Mouse (Mus musculus): ENCODE results near the gene Fam3b.

DNA sequence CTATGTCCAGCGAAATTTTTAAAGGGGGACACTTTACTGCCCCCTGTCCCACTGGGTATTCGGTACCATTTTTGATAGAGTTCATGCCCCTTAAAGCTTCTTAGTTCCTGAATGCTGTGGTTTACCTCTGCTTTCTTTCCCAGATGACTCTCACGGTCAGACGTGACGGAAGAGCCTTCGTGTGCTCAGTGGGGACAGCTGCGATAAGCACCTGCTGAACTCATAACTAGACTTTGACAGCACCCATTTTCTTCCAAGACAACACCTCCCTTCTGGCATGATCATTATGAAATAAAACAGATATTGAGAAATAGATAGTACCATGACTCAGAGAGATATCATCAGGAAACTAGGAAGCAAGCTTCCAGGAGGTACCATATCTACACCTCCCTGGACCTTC lies 15.2 kb downstream of the Fam3b start:
- TF ChIP-seq POLR2A (IDR thresholded peaks at IDR 0.05; ENCODE audit: insufficient read depth, low read length) (no peak), CTCF (IDR thresholded peaks at IDR 0.05; ENCODE audit: low read depth, low read length) (no peak)

All from ES-Bruce4 (cell line).